Mouse (Mus musculus): ENCODE measurements at regions not wholly inside any gene's neighbourhood (a gene's known extent, or its start where the extent isn't known, plus 50 kb on each side); places are given as distances from the start of the nearest gene placed in this dataset.

DNA sequence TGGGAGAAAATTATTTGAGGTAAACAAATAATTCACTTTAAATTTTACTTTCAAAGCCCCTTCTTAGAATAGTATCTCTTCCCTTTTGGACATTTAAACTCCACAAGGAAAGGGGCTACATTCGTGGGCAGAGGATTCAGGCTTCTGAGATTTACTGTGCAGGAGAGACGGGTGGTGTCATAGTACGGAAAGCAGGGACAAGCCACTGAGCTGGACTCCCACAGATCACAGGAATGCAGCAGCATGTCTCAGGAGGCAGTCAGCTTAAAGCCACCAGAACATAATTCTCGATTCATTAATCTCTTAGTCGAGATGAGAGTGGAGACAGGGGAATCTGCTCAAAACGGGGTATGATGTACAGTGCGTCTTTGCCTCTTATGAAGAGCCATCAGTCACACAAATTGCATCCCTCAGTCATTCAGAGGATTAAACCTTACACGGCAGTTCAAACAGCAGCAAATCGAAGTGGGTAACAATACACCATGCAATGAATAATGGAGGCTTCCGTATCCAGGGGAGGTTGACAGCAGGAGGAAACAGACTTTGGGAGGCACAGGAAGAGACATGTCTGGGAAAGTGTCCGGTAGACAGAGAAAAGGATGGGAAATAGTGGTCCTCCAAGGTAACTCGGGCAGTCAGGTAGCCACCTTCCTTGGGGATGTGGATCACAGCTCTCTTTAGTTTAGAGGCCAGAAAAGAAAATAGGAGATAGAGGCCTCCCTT, 487.8 kb upstream of the Adam5 start:
- Histone ChIP-seq H3K4me3 (no peak overlapping the region), H3K27me3 (ENCODE audit: control insufficient read depth, insufficient read depth, insufficient read length) (no peaks in the 10 kb centered on the region), H3ac (ENCODE audit: control insufficient read depth, insufficient read length) (no peak overlapping the region), H3K4me2 (ENCODE audit: low read depth) (no peak overlapping the region), H3K36me3 (ENCODE audit: control insufficient read depth, insufficient read depth) (no peaks in the 10 kb centered on the region), H3K79me2 (ENCODE audit: control insufficient read depth, insufficient read depth) (no peaks in the 10 kb centered on the region)
- no peak for TF ChIP-seq CEBPB (IDR thresholded peaks at IDR 0.05; ENCODE audit: insufficient read depth, poor library complexity, severe bottlenecking)

DNA sequence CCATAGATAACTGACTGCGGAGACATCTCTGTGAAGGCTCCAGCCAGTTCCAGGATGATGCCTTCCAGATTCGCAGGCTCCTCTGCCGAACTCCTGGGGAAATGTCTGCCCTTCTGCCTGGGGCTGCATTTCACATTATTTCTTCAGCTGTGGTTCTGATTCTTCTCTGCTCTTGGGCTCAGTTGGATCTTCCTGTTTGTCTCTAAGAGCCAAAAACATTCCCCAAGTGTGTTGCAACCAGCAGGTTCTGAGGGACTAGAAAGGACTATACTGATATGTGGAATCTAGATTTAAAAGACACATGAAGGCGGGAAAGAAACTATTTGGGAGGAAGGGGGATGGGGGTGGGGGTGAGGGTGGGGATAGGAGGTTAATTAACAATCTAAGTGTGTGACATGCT, 483.8 kb upstream of the Adam5 start:
- Histone ChIP-seq H3K36me3 (ENCODE audit: control insufficient read depth, insufficient read depth) (no peaks in the 10 kb centered on the region), H3K79me2 (ENCODE audit: control insufficient read depth, insufficient read depth) (no peaks in the 10 kb centered on the region), H3K4me3 (no peak overlapping the region), H3K27me3 (ENCODE audit: control insufficient read depth, insufficient read depth, insufficient read length) (no peaks in the 10 kb centered on the region), H3ac (ENCODE audit: control insufficient read depth, insufficient read length) (no peak overlapping the region), H3K4me2 (ENCODE audit: low read depth) (no peak overlapping the region)
- TF ChIP-seq POLR2A (IDR thresholded peaks at IDR 0.05; ENCODE audit: insufficient read length, low read depth): no peak

DNA sequence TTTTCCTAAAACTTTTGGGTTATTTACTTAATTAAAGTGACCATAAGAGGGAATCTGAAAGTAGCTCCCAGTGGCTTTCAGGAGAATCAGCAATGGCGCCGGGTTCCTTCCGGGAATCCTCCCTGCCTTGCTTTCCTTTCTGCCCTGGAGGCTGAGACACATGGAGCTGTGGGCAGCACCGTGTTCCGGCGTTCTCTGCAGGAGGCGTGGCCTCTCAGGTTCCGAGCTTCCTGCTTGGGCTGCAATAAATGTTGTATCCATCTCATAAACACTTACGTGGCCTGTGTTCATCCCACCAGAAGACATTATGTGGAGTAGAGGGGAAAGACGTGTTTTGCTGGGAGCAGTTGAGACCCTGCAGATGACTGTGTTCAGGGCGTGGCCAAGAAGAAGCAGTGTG, 483.3 kb upstream of the Adam5 start:
- no peak for TF ChIP-seq TCF3 (IDR thresholded peaks at IDR 0.05; ENCODE audit: insufficient read length, low read depth)
- TF ChIP-seq E2F4 (IDR thresholded peaks at IDR 0.05; ENCODE audit: insufficient read depth): no peak
- TF ChIP-seq MYOD1 (IDR thresholded peaks at IDR 0.05; ENCODE audit: control insufficient read depth in 1 of 3, insufficient read length in 2 of 3, low read depth in 2 of 3): no peak
- TF ChIP-seq MYOG (IDR thresholded peaks at IDR 0.05; ENCODE audit: control insufficient read depth in 1 of 3, insufficient read depth in 1 of 3, insufficient read length in 2 of 3, low read depth in 2 of 3): no peak
- TF ChIP-seq POLR2AphosphoS2 (IDR thresholded peaks at IDR 0.05; ENCODE audit: insufficient read length, low read depth): no peak
- no peak for TF ChIP-seq SRF (IDR thresholded peaks at IDR 0.05; ENCODE audit: control insufficient read depth, insufficient read length, low read depth)
- TF ChIP-seq USF1 (IDR thresholded peaks at IDR 0.05; ENCODE audit: low read depth): no peak
- TF ChIP-seq TCF12 (IDR thresholded peaks at IDR 0.05; ENCODE audit: insufficient read depth, poor library complexity, severe bottlenecking): no peak
- TF ChIP-seq REST (IDR thresholded peaks at IDR 0.05; ENCODE audit: insufficient read depth, insufficient read length): no peak
- TF ChIP-seq CEBPB (IDR thresholded peaks at IDR 0.05; ENCODE audit: insufficient read depth, poor library complexity, severe bottlenecking): no peak
- H3K27me3 ChIP-seq (ENCODE audit: control insufficient read depth, insufficient read depth, insufficient read length): no peaks in the 10 kb centered on the region
- no peaks in the 10 kb centered on the region for H3K36me3 ChIP-seq (ENCODE audit: control insufficient read depth, insufficient read depth)
- H3K79me2 ChIP-seq (ENCODE audit: control insufficient read depth, insufficient read depth): no peaks in the 10 kb centered on the region
- no peak overlapping the region for H3ac ChIP-seq (ENCODE audit: control insufficient read depth, insufficient read length)
- no peak overlapping the region for H3K4me2 ChIP-seq (ENCODE audit: low read depth)
- no peak overlapping the region for H3K4me3 ChIP-seq

DNA sequence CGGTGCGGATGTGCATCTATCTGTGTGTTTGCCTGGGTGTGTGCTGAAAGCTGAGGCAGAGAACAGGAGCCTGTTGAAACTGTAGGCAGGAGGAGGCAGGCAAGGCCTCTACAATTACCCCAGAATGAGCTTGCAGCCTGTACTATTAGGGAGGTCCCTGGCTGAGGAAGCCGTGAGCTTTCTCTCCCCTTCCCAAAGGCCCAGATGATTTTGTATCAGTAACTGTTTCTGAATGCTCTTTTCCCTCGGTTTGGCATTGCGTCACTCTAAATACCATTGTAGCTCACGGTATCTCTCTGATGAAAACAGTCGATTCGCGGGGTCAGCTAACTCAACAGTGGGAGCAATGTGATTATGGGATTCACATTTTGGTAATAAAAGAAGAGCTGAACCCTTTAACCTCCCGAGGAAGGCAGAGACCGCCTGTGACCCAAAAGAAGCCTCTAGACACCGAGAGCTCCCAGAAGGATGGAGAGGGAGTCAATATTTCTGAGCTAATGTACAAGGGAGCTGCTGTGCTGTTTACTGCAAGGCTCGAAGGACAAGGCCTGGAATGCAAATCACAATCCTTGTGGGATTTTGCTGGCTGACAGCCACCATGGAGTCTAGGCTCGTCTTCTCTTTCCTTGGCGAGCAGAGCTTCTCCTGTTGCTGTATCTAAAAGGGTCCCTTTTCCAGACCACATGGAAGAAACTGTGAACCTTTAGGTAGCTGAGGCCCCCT, 482.8 kb upstream of the Adam5 start:
- Histone ChIP-seq H3K4me3 (no peak overlapping the region), H3K27me3 (ENCODE audit: control insufficient read depth, insufficient read depth, insufficient read length) (no peaks in the 10 kb centered on the region), H3K4me2 (ENCODE audit: low read depth) (no peak overlapping the region), H3K36me3 (ENCODE audit: control insufficient read depth, insufficient read depth) (no peaks in the 10 kb centered on the region), H3ac (ENCODE audit: control insufficient read depth, insufficient read length) (no peak overlapping the region), H3K79me2 (ENCODE audit: control insufficient read depth, insufficient read depth) (no peaks in the 10 kb centered on the region)
- TF ChIP-seq MYOD1 (IDR thresholded peaks at IDR 0.05; ENCODE audit: control insufficient read depth in 1 of 3, insufficient read length in 2 of 3, low read depth in 2 of 3) (no peak), TCF12 (IDR thresholded peaks at IDR 0.05; ENCODE audit: insufficient read depth, poor library complexity, severe bottlenecking) (no peak), MYOG (IDR thresholded peaks at IDR 0.05; ENCODE audit: control insufficient read depth in 1 of 3, insufficient read depth in 1 of 3, insufficient read length in 2 of 3, low read depth in 2 of 3) (no peak), USF1 (IDR thresholded peaks at IDR 0.05; ENCODE audit: low read depth) (no peak), POLR2AphosphoS2 (IDR thresholded peaks at IDR 0.05; ENCODE audit: insufficient read length, low read depth) (no peak), REST (IDR thresholded peaks at IDR 0.05; ENCODE audit: insufficient read depth, insufficient read length) (no peak), CEBPB (IDR thresholded peaks at IDR 0.05; ENCODE audit: insufficient read depth, poor library complexity, severe bottlenecking) (no peak), TCF3 (IDR thresholded peaks at IDR 0.05; ENCODE audit: insufficient read length, low read depth) (no peak), POLR2A (IDR thresholded peaks at IDR 0.05; ENCODE audit: insufficient read length, low read depth) (no peak), SRF (IDR thresholded peaks at IDR 0.05; ENCODE audit: control insufficient read depth, insufficient read length, low read depth) (no peak), MAX (IDR thresholded peaks at IDR 0.05; ENCODE audit: low read depth) (no peak), E2F4 (IDR thresholded peaks at IDR 0.05; ENCODE audit: insufficient read depth) (no peak)

Data from myocyte (in vitro differentiated cells).